18 mouse cellular contexts compared by ENCODE assay signal in the genomic region with DNA sequence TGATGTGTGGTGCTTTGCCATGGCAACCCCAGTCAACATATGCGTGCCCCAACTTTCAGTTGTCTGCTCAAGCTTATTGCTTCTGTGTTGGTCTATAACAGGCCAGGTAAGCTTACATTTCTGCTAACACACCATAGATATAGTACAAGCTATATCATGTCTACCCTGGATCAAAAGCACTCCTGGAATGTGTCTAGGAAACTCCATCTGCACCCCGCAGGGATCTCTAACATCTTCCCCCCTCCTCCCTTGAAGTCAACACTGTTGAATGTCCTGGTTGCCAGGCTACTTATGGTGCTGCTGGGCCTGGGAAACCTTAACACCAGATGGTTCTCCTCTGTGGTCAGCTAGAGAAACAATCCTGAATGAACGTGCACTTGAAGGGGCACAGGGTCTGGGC. TPM values are rescaled to one million over a fixed set of nuclear protein-coding genes. Genes with fewer than 3 reads are reported as not detected.
DNase-seq lines count a peak whose midpoint lies in the region; ATAC-seq and TF ChIP-seq lines count a peak whose summit lies in the region.
"Had no signal": no experiment of that assay in that cellular context is flagged by ENCODE, and none has a peak within 500 bp of the region (broad histone marks: within the 10 kb centered on the region; RNA-seq: fewer than 3 reads in every experiment).

No protein-coding gene starts in this region.

- H3K27me3 ChIP-seq in kidney, embryonic 14.5 days (ENCODE audit: control insufficient read depth, insufficient read depth, low read length), result no peaks in the 10 kb centered on the region
- no peaks in the 10 kb centered on the region for H3K27me3 ChIP-seq in kidney, embryonic 15.5 days
- H3K27me3 ChIP-seq in thymus, adult 2 months (ENCODE audit: control insufficient read depth, insufficient read depth, low read length), result no peaks in the 10 kb centered on the region
- H3K27me3 ChIP-seq: liver, embryonic 12.5 days; neural tube, embryonic 13.5 days had no signal

- no peak for TF ChIP-seq CTCF in thymus, adult 2 months (IDR thresholded peaks at IDR 0.05; ENCODE audit: borderline replicate concordance, control insufficient read depth, extremely low read depth, insufficient read depth, low read length, poor library complexity)

- WGBS in kidney, embryonic 14.5 days, result 38% methylated on average over 3 of the region's 3 CpGs
- WGBS in kidney, embryonic 15.5 days, result 47% methylated on average over 3 of the region's 3 CpGs
- WGBS in thymus, adult 2 months, result 84% methylated on average over 3 of the region's 3 CpGs

- ATAC-seq in kidney, embryonic 14.5 days (ENCODE audit: low FRiP score, low TSS enrichment), result no peak
- ATAC-seq in kidney, embryonic 15.5 days (replicated peaks; ENCODE audit: low FRiP score), result no peak
- ATAC-seq: inflammation-experienced regulatory T-cells, adult 6 months; liver, embryonic 12.5 days; midbrain, embryonic 16.5 days had no signal

- H3K27ac ChIP-seq in kidney, embryonic 14.5 days (ENCODE audit: low read depth, low read length), result peak overlapping the region; percentile 39; the same call in 1 of the 2 replicates
- no peak overlapping the region for H3K27ac ChIP-seq in kidney, embryonic 15.5 days
- H3K27ac ChIP-seq in thymus, adult 2 months (ENCODE audit: control insufficient read depth, insufficient read depth, low read length), result no peak overlapping the region
- H3K27ac ChIP-seq: liver, embryonic 12.5 days; neural tube, embryonic 13.5 days had no signal

- no peak overlapping the region for H3K4me2 ChIP-seq in kidney, embryonic 14.5 days (replicated peaks; ENCODE audit: low read depth, low read length)
- H3K4me2 ChIP-seq in kidney, embryonic 15.5 days, result no peak overlapping the region
- H3K4me2 ChIP-seq: liver, embryonic 12.5 days; neural tube, embryonic 13.5 days had no signal

- H3K9me3 ChIP-seq in kidney, embryonic 14.5 days (ENCODE audit: control insufficient read depth, low read length), result no peaks in the 10 kb centered on the region
- H3K9me3 ChIP-seq in kidney, embryonic 15.5 days (replicated peaks), result no peaks in the 10 kb centered on the region
- H3K9me3 ChIP-seq: liver, embryonic 12.5 days; neural tube, embryonic 13.5 days had no signal

- H3K36me3 ChIP-seq in kidney, embryonic 14.5 days (ENCODE audit: control insufficient read depth, insufficient read depth, low read length), result no peaks in the 10 kb centered on the region
- H3K36me3 ChIP-seq in kidney, embryonic 15.5 days, result peaks cover 10% of the 10 kb centered on the region; the same call in 1 of the 2 replicates
- H3K36me3 ChIP-seq in thymus, adult 2 months (ENCODE audit: control insufficient read depth, insufficient read depth, low read length), result no peaks in the 10 kb centered on the region
- H3K36me3 ChIP-seq: liver, embryonic 12.5 days; neural tube, embryonic 13.5 days had no signal

- no peak for TF ChIP-seq POLR2A in thymus, adult 2 months (IDR thresholded peaks at IDR 0.05; ENCODE audit: control insufficient read depth, extremely low read depth, insufficient read depth, low read length, poor library complexity)

- no peak overlapping the region for H3K9ac ChIP-seq in kidney, embryonic 14.5 days (ENCODE audit: low read depth, low read length)
- no peak overlapping the region for H3K9ac ChIP-seq in kidney, embryonic 15.5 days
- H3K9ac ChIP-seq: liver, embryonic 12.5 days; neural tube, embryonic 13.5 days had no signal

- DNase-seq in heart, adult 11 months, result peak; percentile 85
- no peak for DNase-seq in heart, adult 18-20 months
- DNase-seq in lung, postnatal 36 days, result peak; percentile 26
- no peak for DNase-seq in lung, postnatal 4 days
- DNase-seq in thymus, adult 2 months, result no peak
- DNase-seq in testis, postnatal 14 days (ENCODE audit: low spot score), result no peak
- DNase-seq: cerebellum, adult 18-20 months; kidney, postnatal 4 days; spleen, adult 18-20 months; thymus, postnatal 4 days had no signal

- no peak overlapping the region for H3K4me3 ChIP-seq in kidney, embryonic 14.5 days (ENCODE audit: low read length)
- H3K4me3 ChIP-seq in kidney, embryonic 15.5 days (replicated peaks), result no peak overlapping the region
- no peak overlapping the region for H3K4me3 ChIP-seq in thymus, adult 2 months (ENCODE audit: control insufficient read depth, insufficient read depth, low read length)
- H3K4me3 ChIP-seq: liver, embryonic 12.5 days; neural tube, embryonic 13.5 days had no signal

- peaks cover 25% of the 10 kb centered on the region for H3K4me1 ChIP-seq in kidney, embryonic 14.5 days (ENCODE audit: control insufficient read depth, insufficient read depth, low read length)
- H3K4me1 ChIP-seq in kidney, embryonic 15.5 days, result peaks cover 48% of the 10 kb centered on the region
- H3K4me1 ChIP-seq in thymus, adult 2 months (replicated peaks; ENCODE audit: control insufficient read depth, insufficient read depth, low read length), result no peaks in the 10 kb centered on the region
- H3K4me1 ChIP-seq: neural tube, embryonic 13.5 days had no signal

RNA-seq across cellular contexts. Expression of a gene that starts 24.0 kb away (rescaled TPM):
- 1 to 10 TPM; 2.8 to 3.4 TPM for total RNA-seq in heart, adult 18-20 months (2021)
- polyA plus RNA-seq in kidney, embryonic 14.5 days (2014; fragmentation: Nextera tagmentation; extraction: Ambion mirVana), result 20.7 TPM in 2 replicates
- polyA plus RNA-seq in kidney, embryonic 15.5 days (2015; fragmentation: Nextera tagmentation; extraction: Ambion mirVana), result 16.2 and 16.6 TPM in 2 replicates
- 0.40 and 0.42 TPM in 2 replicates for polyA plus RNA-seq in thymus, adult 2 months (2012; rRNA removed)
- total RNA-seq: hematopoietic stem cell, adult 5-6 weeks; megakaryocyte progenitor cell, adult 5-6 weeks had no signal
- polyA plus RNA-seq: inflammation-experienced regulatory T-cells, adult 6 months had no signal

Comparison
In these comparisons a context has a peak if more than half of its experiments do, and no peak if none do; other contexts are left out.
1. DNase-seq: peak in heart, adult 11 months (single experiment) and lung, postnatal 36 days (single experiment); none in heart, adult 18-20 months (0 of 2), lung, postnatal 4 days (0 of 2), thymus, adult 2 months (single experiment) and testis, postnatal 14 days (single experiment).
2. RNA of a gene that starts 24.0 kb away (polyA plus RNA-seq): 20.7 TPM in kidney, embryonic 14.5 days and 16.2 to 16.6 TPM in kidney, embryonic 15.5 days; 0.40 to 0.42 TPM in thymus, adult 2 months; every median in the first group is over 10 times any median in the second.